Comparison of ENCODE assay signal across 9 mouse cellular contexts in genomic region chr11:76290367-76290766, GRCm38 (mm10). TPM values are rescaled to one million over a fixed set of nuclear protein-coding genes. Genes with fewer than 3 reads are reported as not detected.
DNase-seq lines count a peak whose midpoint lies in the region; ATAC-seq lines count a peak whose summit lies in the region.
"Had no signal": no experiment of that assay in that cellular context is flagged by ENCODE, and none has a peak within 500 bp of the region (broad histone marks: within the 10 kb centered on the region; RNA-seq: fewer than 3 reads in every experiment).

No protein-coding gene starts in this region.

- 20% methylated on average over 11 of the region's 11 CpGs for WGBS in kidney, embryonic 14.5 days
- 35% methylated on average over 11 of the region's 11 CpGs for WGBS in forebrain, embryonic 10.5 days
- WGBS in neural tube, embryonic 13.5 days: 10% methylated on average over 11 of the region's 11 CpGs
- 42% methylated on average over 11 of the region's 11 CpGs for WGBS in liver, embryonic 12.5 days (ENCODE audit: insufficient replicate concordance)

- DNase-seq in kidney, adult 11 months: no peak
- DNase-seq in forebrain, embryonic 10.5 days (ENCODE audit: extremely low spot score, low spot score): no peak
- peak; percentile 62 to 64 for DNase-seq in layer of hippocampus, postnatal 10 days (ENCODE audit: low spot score in 2 of 2)
- DNase-seq in natural killer cell, adult 2 months (ENCODE audit: low spot score in 2 of 2): no peak
- DNase-seq in urinary bladder, adult 18-20 months (ENCODE audit: low spot score in 2 of 2): no peak

- H3K27me3 ChIP-seq in kidney, embryonic 14.5 days (ENCODE audit: control insufficient read depth, insufficient read depth, low read length): no peaks in the 10 kb centered on the region
- no peaks in the 10 kb centered on the region for H3K27me3 ChIP-seq in forebrain, embryonic 10.5 days (ENCODE audit: poor library complexity, severe bottlenecking)
- no peaks in the 10 kb centered on the region for H3K27me3 ChIP-seq in neural tube, embryonic 13.5 days
- no peaks in the 10 kb centered on the region; the same call in 1 of the 2 replicates for H3K27me3 ChIP-seq in liver, embryonic 12.5 days (replicated peaks)
- H3K27me3 ChIP-seq: CH12.LX had no signal

- no peak overlapping the region for H3K4me2 ChIP-seq in kidney, embryonic 14.5 days (replicated peaks; ENCODE audit: low read depth, low read length)
- no peak overlapping the region for H3K4me2 ChIP-seq in neural tube, embryonic 13.5 days
- no peak overlapping the region for H3K4me2 ChIP-seq in liver, embryonic 12.5 days

- no peak for ATAC-seq in kidney, embryonic 14.5 days (ENCODE audit: low FRiP score, low TSS enrichment)
- peak; percentile 64 for ATAC-seq in neural tube, embryonic 13.5 days (ENCODE audit: low read depth)
- ATAC-seq in liver, embryonic 12.5 days: no peak

- no peaks in the 10 kb centered on the region for H3K36me3 ChIP-seq in kidney, embryonic 14.5 days (ENCODE audit: control insufficient read depth, insufficient read depth, low read length)
- peaks cover 3% of the 10 kb centered on the region; the same call in 1 of the 2 replicates for H3K36me3 ChIP-seq in forebrain, embryonic 10.5 days (replicated peaks)
- H3K36me3 ChIP-seq in neural tube, embryonic 13.5 days: no peaks in the 10 kb centered on the region
- H3K36me3 ChIP-seq in liver, embryonic 12.5 days: no peaks in the 10 kb centered on the region

- peak overlapping the region; percentile 65; the same call in 1 of the 2 replicates for H3K27ac ChIP-seq in kidney, embryonic 14.5 days (ENCODE audit: low read depth, low read length)
- H3K27ac ChIP-seq in forebrain, embryonic 10.5 days: peak overlapping the region; percentile 82
- peak overlapping the region; percentile 94 for H3K27ac ChIP-seq in neural tube, embryonic 13.5 days (replicated peaks)
- no peak overlapping the region for H3K27ac ChIP-seq in liver, embryonic 12.5 days

- no peak overlapping the region for H3K4me3 ChIP-seq in kidney, embryonic 14.5 days (ENCODE audit: low read length)
- H3K4me3 ChIP-seq in forebrain, embryonic 10.5 days: no peak overlapping the region
- no peak overlapping the region for H3K4me3 ChIP-seq in neural tube, embryonic 13.5 days
- H3K4me3 ChIP-seq in liver, embryonic 12.5 days: no peak overlapping the region

- peaks cover 69% of the 10 kb centered on the region for H3K4me1 ChIP-seq in kidney, embryonic 14.5 days (ENCODE audit: control insufficient read depth, insufficient read depth, low read length)
- peaks cover 97% of the 10 kb centered on the region for H3K4me1 ChIP-seq in forebrain, embryonic 10.5 days
- peaks cover 96% of the 10 kb centered on the region for H3K4me1 ChIP-seq in neural tube, embryonic 13.5 days (replicated peaks)
- peaks cover 25% of the 10 kb centered on the region for H3K4me1 ChIP-seq in liver, embryonic 12.5 days

- no peak overlapping the region; the same call in 1 of the 2 replicates for H3K9ac ChIP-seq in kidney, embryonic 14.5 days (ENCODE audit: low read depth, low read length)
- peak overlapping the region; percentile 51 for H3K9ac ChIP-seq in neural tube, embryonic 13.5 days
- no peak overlapping the region for H3K9ac ChIP-seq in liver, embryonic 12.5 days

- no peaks in the 10 kb centered on the region for H3K9me3 ChIP-seq in kidney, embryonic 14.5 days (ENCODE audit: control insufficient read depth, low read length)
- no peaks in the 10 kb centered on the region; the same call in 1 of the 2 replicates for H3K9me3 ChIP-seq in forebrain, embryonic 10.5 days
- no peaks in the 10 kb centered on the region for H3K9me3 ChIP-seq in neural tube, embryonic 13.5 days
- H3K9me3 ChIP-seq in liver, embryonic 12.5 days (replicated peaks): no peaks in the 10 kb centered on the region

RNA-seq across cellular contexts. Expression of gene Glod4, which starts 46.8 kb away (rescaled TPM):
- 155 and 160 TPM in 2 replicates for polyA plus RNA-seq in kidney, embryonic 14.5 days (2014; fragmentation: Nextera tagmentation; extraction: Ambion mirVana)
- polyA plus RNA-seq in forebrain, embryonic 10.5 days (2016; fragmentation: Nextera tagmentation; extraction: Ambion mirVana): 129 and 134 TPM in 2 replicates
- 10 to 100 TPM; 48.6 to 66.6 TPM for total RNA-seq in layer of hippocampus, postnatal 10 days (2021)
- polyA plus RNA-seq in neural tube, embryonic 13.5 days (2015; fragmentation: Nextera tagmentation; extraction: Ambion mirVana): 108 and 112 TPM in 2 replicates
- 79.7 and 81.5 TPM in 2 replicates for polyA plus RNA-seq in liver, embryonic 12.5 days (2016; fragmentation: Nextera tagmentation; extraction: Ambion mirVana)

RNA-seq across cellular contexts. Expression of gene Mrm3, which starts 46.9 kb away (rescaled TPM):
- 25.2 and 29.3 TPM in 2 replicates for polyA plus RNA-seq in kidney, embryonic 14.5 days (2014; fragmentation: Nextera tagmentation; extraction: Ambion mirVana)
- 26.3 and 28.1 TPM in 2 replicates for polyA plus RNA-seq in forebrain, embryonic 10.5 days (2016; fragmentation: Nextera tagmentation; extraction: Ambion mirVana)
- total RNA-seq in layer of hippocampus, postnatal 10 days (2021): 10 to 100 TPM; 17.6 to 18.2 TPM
- polyA plus RNA-seq in neural tube, embryonic 13.5 days (2015; fragmentation: Nextera tagmentation; extraction: Ambion mirVana): 19.7 and 20.8 TPM in 2 replicates
- 23.5 and 25.1 TPM in 2 replicates for polyA plus RNA-seq in liver, embryonic 12.5 days (2016; fragmentation: Nextera tagmentation; extraction: Ambion mirVana)

Comparison
In these comparisons a context has a peak if more than half of its experiments do, and no peak if none do; other contexts are left out.
1. DNase-seq: peak in layer of hippocampus, postnatal 10 days (2 of 2); none in kidney, adult 11 months (single experiment), forebrain, embryonic 10.5 days (single experiment), natural killer cell, adult 2 months (0 of 2) and urinary bladder, adult 18-20 months (0 of 2).